Comparison of ENCODE assay signal across 18 mouse cellular contexts in the genomic region with DNA sequence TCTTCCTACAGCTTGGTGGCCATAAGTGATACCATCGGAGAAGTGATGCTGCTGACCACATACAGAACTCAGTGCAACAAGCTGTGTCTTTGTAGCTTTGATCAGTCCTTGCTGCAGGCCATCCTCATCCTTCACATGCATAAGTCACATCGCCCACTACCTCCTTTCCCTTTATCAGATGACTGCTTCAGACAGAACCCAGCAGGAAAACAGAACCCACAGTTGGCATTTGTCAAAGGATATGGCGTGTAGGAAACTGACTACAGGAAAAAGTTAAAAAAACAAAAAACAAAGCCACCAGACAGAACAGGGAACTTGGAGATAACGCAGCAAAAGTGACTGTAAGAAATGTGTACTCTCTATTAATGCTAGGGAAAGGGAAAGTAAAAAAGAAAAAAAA.
DNase-seq lines count a peak whose midpoint lies in the region; ATAC-seq and TF ChIP-seq lines count a peak whose summit lies in the region.
"Had no signal": no experiment of that assay in that cellular context is flagged by ENCODE, and none has a peak within 500 bp of the region (broad histone marks: within the 10 kb centered on the region; RNA-seq: fewer than 3 reads in every experiment).

No protein-coding gene starts in this region.

- H3K4me2 ChIP-seq in heart, embryonic 12.5 days = no peak overlapping the region
- H3K4me2 ChIP-seq in stomach, postnatal 0 days (replicated peaks; ENCODE audit: low read depth) = no peak overlapping the region
- H3K4me2 ChIP-seq: embryonic facial prominence, embryonic 12.5 days; forebrain, embryonic 15.5 days; heart, embryonic 11.5 days had no signal

- no peak for TF ChIP-seq CTCF in stomach, postnatal 0 days (IDR thresholded peaks at IDR 0.05; ENCODE audit: low read depth)

- DNase-seq in heart, postnatal 4 days = no peak
- peak; percentile 88 for DNase-seq in 416B (ENCODE audit: low read depth)
- peak; percentile 29 for DNase-seq in MEL-GATA-1-ER (ENCODE audit: extremely low read depth, low read depth)
- no peak for DNase-seq in stomach, postnatal 0 days (ENCODE audit: low spot score)
- no peak for DNase-seq in ovary, adult 18-20 months (ENCODE audit: low spot score)
- DNase-seq: cerebellum, adult 11 months; cerebellum, adult 8-10 months; cerebellum, postnatal 14 days; gastrocnemius, postnatal 10 days; heart, postnatal 14 days had no signal

- 0 out of 2 replicates have a peak, but pooled peaks cover 7% of the 10 kb centered on the region for H3K4me1 ChIP-seq in heart, embryonic 12.5 days (replicated peaks)
- no peaks in the 10 kb centered on the region for H3K4me1 ChIP-seq in stomach, postnatal 0 days (replicated peaks; ENCODE audit: control insufficient read depth, insufficient read depth)
- H3K4me1 ChIP-seq: embryonic facial prominence, embryonic 12.5 days; forebrain, embryonic 15.5 days had no signal

- WGBS in heart, embryonic 12.5 days = 53% methylated on average over 4 of the region's 4 CpGs
- WGBS in stomach, postnatal 0 days = 76% methylated on average over 4 of the region's 4 CpGs

- no peak overlapping the region for H3K9ac ChIP-seq in heart, embryonic 12.5 days
- no peak overlapping the region for H3K9ac ChIP-seq in stomach, postnatal 0 days (ENCODE audit: low read length)
- H3K9ac ChIP-seq: embryonic facial prominence, embryonic 12.5 days; forebrain, embryonic 15.5 days had no signal

- TF ChIP-seq EP300 in stomach, postnatal 0 days (optimal IDR thresholded peaks at IDR 0.05) = no peak

- H3K27me3 ChIP-seq in heart, embryonic 12.5 days (replicated peaks) = no peaks in the 10 kb centered on the region
- no peaks in the 10 kb centered on the region for H3K27me3 ChIP-seq in stomach, postnatal 0 days (ENCODE audit: control insufficient read depth, insufficient read depth, low read length)
- H3K27me3 ChIP-seq: embryonic facial prominence, embryonic 12.5 days; forebrain, embryonic 15.5 days had no signal

- H3K27ac ChIP-seq in heart, embryonic 12.5 days (ENCODE audit: poor library complexity, severe bottlenecking) = peak overlapping the region; percentile 52; the same call in 1 of the 2 replicates
- no peak overlapping the region for H3K27ac ChIP-seq in stomach, postnatal 0 days (replicated peaks)
- H3K27ac ChIP-seq: embryonic facial prominence, embryonic 12.5 days; forebrain, embryonic 15.5 days had no signal

- H3K9me3 ChIP-seq in heart, embryonic 12.5 days (replicated peaks) = no peaks in the 10 kb centered on the region
- H3K9me3 ChIP-seq in stomach, postnatal 0 days (ENCODE audit: control insufficient read depth, low read length) = no peaks in the 10 kb centered on the region
- H3K9me3 ChIP-seq: embryonic facial prominence, embryonic 12.5 days; forebrain, embryonic 15.5 days had no signal

- ATAC-seq in heart, embryonic 12.5 days (ENCODE audit: insufficient number of reproducible peaks, low FRiP score) = peak; percentile 64; the same call in 1 of the 2 replicates
- peak; percentile 28 for ATAC-seq in megakaryocyte progenitor cell, adult 5-6 weeks (replicated peaks; ENCODE audit: poor library complexity)
- no peak for ATAC-seq in stomach, postnatal 0 days (ENCODE audit: low FRiP score, low TSS enrichment)
- ATAC-seq: forebrain, embryonic 15.5 days; hindbrain, embryonic 16.5 days; inflammation-experienced regulatory T-cells, adult 6 months; intestine, postnatal 0 days had no signal

- H3K36me3 ChIP-seq in heart, embryonic 12.5 days = no peaks in the 10 kb centered on the region
- no peaks in the 10 kb centered on the region for H3K36me3 ChIP-seq in stomach, postnatal 0 days (ENCODE audit: control insufficient read depth, insufficient read depth, low read length)
- H3K36me3 ChIP-seq: embryonic facial prominence, embryonic 12.5 days; forebrain, embryonic 15.5 days had no signal

- no peak overlapping the region for H3K4me3 ChIP-seq in heart, embryonic 12.5 days
- H3K4me3 ChIP-seq in stomach, postnatal 0 days (ENCODE audit: low read depth, low read length) = no peak overlapping the region
- H3K4me3 ChIP-seq: embryonic facial prominence, embryonic 12.5 days; forebrain, embryonic 15.5 days had no signal

Comparison
In these comparisons a context has a peak if more than half of its experiments do, and no peak if none do; other contexts are left out.
1. DNase-seq: peak in 416B (single experiment) and MEL-GATA-1-ER (single experiment); none in heart, postnatal 4 days (single experiment), stomach, postnatal 0 days (single experiment) and ovary, adult 18-20 months (single experiment).